Mouse (Mus musculus) bone marrow macrophage, adult 2 months (primary cell): ENCODE measurements around the gene Dock8.

Source experiments
- CTCF ChIP-seq: IDR thresholded peaks from 2 replicates; pipeline ENCODE4 v1.5.1; 2012; ENCODE audit warnings: low read depth, mild to moderate bottlenecking, low read length, moderate library complexity
- POLR2A ChIP-seq: IDR thresholded peaks from 2 replicates; pipeline ENCODE4 v1.6.1; 2012; ENCODE audit warnings: mild to moderate bottlenecking, low read depth, low read length, borderline replicate concordance

GRCm38 (mm10) chr19:24971307-24971706, 28.0 kb upstream of the Dock8 start:
- no peak for TF ChIP-seq POLR2A
- TF ChIP-seq CTCF = no peak
